Mouse (Mus musculus): ENCODE measurements around the gene Mief2.

Gene Mief2

DNA sequence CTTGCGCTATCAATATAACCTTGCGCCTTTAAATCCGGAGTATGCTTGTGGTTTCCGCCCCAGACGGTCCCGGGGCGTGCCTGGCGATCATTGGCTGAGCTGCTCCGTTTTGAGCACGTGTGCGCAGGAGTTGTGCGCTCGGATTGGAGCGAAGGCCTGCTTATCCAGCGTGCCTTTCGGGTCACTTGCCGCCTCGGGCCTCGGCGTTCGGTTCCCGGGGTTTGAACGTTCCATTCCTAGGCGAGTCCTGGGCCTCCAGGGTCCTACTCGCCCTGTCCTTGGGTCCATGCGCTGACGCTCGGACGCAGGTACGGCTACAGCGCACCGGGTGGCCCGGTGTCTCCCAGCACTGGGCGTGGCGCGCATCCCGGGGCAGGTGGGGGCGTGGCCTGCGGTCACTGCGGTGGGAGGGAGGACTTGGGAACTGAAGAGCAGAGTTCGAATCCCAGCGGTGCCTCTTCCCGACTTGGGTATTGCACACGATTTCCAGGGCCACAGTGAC, at the start of gene Mief2:
TSS of gene Mief2 (plus strand) at position 139 of the 502 bp plus-strand sequence.
- peak; percentile 96 to 97 for DNase-seq

DNA sequence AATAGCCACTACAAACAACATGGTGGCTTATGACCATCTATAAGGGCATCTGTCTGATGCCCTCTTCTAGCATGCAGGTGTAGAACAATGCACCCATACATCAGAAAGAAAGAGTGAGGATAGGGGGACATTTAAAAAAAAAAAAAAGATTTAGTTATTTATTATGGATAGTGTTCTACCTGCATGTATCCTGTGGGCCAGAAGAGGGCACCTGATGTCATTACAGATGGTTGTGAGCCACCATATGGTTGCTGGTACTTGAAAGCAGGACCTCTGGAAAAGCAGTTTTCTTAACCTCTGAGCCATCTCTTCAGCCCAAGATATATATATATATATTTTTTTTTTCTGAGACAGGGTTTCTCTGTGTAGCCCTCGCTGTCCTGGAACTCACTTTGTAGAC, 32.0 kb upstream of the Mief2 start:
- DNase-seq, result peak; percentile 5 to 7

DNA sequence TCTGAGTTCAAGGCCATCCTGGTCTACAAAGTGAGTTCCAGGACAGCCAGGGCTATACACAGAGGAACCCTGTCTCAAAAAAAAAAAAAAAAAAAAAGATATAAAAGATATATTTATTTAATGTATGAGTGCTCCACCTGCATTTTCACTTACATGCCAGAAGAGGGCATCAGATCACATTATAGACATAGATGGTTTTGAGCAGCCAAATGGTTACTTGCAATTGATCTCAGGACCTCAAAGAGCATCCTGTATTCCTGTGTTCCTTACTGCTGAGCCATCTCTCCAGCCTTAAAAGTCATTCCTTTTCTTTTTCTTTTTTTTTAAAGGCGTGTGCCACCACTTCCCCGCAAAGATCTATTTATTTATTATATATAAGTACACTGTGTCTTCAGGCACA, 30.6 kb upstream of the Mief2 start:
- DNase-seq, result peak; percentile 4 to 35

DNA sequence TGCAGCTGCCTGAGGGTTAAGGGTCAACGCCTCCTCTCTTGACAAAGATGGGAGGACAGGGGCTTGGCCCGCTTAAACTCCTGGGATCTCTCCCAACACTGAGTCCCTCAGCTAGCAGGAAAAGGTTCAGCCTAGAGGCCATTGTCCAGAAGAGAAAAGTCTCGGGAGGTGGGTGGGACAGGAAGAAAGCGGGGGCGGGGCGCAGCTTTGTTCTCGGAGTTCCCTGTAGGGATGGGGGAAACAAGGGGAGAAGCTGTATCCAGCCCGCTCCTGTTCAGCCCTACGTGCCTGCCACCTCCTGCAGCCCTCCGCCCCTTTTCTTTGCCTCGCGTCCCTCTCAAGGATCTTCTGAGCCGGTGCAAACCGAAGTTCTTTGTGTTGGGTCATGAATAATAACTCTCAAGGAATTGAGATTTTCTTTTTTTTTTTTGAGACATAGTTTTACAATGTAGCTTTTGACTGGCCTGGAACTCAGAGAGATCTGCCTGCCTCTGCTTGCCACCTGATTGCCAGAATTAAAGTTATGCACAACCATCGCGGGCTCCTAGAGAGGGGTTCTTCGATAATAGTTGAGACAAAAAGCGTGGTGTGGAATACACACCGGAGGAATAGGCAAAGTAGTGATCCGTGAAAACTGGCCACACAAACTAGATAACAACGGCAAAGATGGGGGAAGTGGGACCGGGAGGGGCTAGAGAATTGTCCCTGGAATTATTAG, 29.2 kb upstream of the Mief2 start:
- peak; percentile 59 to 69 for DNase-seq

DNA sequence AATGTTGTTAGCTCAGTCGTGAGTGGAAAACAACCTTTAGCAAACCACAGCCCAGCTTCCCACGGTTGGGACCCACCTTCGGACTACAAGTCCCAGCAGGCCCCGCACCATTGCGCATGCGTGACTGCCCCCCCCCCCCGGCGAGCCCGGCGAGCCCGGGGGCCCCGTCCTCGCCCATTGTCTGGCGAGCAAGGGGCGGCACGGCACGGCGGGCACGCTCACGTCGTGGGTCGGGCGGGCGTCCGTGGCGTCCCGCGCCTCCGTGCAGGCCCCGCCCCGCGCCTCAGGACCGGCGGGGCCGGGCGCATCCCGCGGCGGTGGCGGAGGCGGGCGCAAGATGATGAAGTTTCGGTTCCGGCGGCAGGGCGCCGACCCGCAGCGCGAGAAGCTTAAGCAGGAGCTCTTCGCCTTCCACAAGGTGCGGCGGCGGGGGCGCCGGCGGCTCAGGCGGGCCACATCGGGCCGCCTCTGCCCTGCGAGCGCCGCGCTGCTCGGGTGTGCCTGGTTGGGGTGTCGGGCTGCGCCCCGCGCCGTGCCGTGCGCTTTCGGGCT, 28.6 kb upstream of the Mief2 start, which contains the start of gene Llgl1:
TSS of gene Llgl1 (plus strand) at position 200 of the 552 bp plus-strand sequence.
- DNase-seq, result peak; percentile 94 to 96

DNA sequence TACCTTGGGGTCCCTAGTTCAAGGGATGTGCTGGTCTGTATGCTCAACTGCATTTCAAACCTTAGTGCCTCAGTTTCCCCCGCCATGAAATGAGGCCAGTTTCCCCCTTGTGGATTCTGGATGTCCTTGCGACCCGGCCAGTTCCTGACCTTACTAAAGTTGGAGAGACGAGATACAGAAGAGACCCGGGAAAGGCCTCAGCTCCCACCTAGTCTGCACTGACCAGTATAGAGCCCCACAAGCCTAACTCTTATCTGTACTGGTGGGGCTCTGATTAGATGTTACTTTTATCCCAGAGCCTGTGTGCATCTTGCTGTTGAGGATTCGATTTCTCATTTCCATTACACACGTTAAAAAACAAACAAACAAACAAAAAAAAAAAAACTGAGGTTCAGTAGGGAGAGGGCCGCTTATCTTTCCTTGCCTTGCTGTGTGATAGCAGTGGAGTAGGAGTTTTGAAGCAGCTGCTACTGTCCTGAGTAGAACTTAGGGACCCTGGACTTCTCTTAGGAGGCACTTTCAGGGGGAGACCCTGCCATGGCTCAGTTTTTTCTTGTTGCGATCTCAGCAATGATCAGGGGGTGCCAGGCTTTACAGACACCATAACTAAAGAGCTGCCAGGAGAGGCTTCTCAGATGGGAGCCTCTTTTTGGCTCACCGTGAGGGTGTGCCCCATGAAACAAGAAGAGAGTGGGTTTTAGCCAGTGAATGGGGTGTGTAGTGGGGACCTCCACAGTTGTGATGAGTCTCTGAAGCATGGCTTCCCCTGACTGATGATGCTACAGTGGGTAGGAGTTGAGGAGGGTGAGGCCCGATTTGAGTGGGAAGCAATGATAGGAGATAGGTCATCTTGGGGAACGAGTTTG, 27.6 kb upstream of the Mief2 start:
- DNase-seq, result peak; percentile 13 to 27

DNA sequence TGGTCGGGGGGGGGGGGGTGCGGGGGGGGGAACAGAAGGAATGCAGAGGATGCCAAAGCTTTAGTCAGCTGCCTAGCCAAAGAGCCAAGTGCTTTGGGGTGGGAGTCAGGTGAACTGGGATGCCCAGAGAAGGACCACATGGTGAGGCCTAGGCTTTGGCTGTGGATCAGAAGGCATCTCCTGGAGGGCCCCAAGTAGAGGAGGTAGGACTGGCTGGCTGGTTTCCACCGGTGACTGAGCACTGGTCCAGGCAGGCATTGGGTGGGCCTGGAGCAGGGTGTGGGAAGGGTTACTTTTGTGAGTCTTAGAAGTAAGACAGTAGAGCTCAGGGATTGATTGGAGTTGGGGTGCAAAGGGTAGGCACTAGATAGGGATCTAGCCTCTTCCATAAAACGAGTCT, 26.6 kb upstream of the Mief2 start:
- peak; percentile 48 to 49 for DNase-seq

DNA sequence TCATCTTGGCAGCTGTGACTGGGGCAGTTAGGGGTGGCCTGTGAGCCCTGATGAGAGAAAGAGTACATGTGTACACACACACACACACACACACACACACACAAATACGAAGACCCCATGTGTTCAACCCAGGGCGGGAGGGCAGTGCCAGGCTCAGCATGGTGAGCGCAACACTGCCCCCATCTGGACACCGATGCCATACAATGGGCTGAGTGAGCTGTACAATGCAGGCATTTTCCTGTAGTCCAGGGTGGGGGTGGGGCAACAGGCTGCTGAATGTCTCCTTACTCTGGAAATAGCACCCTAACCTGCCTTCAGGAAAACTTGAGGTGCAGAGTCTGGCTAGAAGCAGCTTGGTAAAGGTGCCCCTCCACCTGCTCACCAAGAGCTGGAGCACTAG, 25.1 kb upstream of the Mief2 start:
- peak; percentile 88 to 90 for DNase-seq

DNA sequence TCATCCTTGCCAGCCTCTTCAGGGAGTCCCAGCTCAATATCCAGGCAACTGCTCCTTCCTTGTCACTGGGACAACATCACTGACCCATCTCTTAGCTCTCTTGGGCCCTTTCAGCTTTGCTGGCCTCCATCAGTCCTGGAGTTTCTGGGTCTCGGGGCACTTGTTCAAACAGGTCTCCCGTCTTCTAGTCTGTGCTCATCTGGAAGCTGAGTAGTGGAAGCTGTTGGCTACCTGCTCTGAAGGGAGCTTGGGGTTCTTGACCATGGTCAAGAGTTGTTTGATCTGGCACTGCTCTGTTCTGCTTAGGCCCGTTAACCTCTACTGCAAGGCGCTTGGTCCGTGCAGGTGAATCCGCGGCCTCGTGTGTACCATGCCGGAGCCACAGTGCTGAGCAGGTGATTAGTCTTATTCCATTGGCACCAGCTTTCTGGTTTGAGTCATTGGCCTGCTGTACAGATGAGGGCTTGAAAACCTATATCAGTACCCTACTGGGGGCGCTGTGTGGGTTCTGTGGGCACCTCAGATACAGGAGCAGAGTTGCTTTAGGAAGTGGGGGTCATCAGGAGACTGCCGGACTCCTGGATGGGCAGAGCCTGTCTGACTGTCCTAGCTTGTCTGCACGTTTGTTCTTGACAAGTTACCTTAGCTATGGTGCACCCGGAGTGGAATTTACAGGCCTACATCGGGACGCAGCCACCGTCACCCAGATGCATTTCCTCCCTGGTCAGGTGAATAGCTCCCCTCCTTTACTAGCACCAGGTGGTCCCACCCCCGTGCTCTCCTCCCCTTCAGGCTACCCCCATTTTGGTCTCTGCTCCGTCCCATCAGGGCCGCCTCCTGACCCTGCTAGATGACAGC, 23.9 kb upstream of the Mief2 start:
- DNase-seq, result peak; percentile 8 to 46

DNA sequence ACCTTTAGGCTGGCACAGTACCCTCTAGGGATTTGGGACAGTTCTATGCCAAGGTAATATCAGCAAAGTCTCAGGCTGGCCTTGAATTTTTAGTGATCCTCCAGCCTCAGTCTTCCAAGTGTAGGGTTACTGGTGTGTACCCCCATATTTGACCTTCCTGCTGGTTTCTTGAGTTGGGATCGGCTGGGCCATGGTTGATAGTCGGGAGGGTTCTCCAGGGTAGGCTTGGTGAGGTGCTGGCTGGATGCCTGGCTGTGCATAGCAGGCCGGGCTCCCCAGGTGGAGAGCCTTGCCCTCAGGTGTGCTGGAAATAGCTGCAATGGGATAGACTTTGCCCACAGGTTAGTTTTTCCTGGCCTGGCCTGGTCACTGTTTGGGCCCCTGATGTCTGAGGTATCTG, 22.9 kb upstream of the Mief2 start:
- DNase-seq, result peak in 1 of 2 experiments; percentile 5

DNA sequence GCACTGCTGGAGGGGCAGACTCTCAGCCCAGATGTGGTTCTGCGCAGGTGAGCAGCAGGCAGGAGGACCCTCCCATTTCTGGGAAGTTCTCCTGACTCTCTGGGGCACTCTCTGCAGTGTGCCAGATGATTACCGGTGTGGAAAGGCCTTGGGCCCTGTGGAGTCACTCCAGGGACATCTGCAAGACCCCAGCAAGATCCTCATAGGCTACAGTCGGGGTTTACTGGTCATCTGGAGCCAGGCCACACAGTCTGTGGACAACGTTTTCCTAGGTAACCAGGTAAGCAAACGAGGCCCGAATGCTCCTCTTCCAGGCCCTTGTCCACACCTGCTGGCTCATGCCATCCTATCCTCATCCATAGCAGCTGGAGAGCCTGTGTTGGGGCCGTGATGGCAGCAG, 22.1 kb upstream of the Mief2 start:
- no peak for DNase-seq

DNA sequence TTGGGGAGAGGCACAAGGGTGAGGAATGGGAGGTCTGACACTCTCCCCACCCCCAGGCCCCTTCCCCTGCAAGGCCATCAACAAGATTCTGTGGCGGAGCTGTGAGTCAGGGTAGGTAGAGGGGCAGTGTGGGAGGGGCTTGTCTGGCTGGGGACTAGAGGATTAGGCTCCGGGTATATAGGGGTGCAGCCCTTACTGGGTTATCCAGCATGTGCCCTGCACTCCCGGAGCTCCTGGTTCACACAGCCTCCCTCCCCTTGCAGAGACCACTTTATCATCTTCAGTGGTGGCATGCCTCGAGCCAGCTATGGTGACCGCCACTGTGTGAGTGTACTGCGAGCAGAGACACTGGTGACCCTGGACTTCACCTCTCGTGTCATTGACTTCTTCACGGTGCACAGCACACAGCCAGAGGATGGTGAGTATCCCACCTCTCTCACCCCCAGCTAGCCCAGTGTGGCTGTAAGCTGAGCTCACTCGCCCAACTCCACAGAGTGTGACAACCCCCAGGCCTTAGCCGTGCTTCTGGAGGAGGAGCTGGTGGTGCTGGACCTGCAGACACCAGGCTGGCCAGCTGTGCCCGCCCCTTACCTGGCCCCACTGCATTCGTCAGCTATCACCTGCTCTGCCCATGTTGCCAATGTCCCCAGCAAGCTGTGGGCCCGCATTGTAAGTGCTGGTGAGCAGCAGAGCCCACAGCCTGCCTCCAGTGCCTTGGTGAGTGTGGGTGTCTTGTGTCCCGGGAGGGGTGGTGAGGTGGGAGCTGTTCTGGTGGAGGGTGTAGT, 21.3 kb upstream of the Mief2 start:
- no peak for DNase-seq

DNA sequence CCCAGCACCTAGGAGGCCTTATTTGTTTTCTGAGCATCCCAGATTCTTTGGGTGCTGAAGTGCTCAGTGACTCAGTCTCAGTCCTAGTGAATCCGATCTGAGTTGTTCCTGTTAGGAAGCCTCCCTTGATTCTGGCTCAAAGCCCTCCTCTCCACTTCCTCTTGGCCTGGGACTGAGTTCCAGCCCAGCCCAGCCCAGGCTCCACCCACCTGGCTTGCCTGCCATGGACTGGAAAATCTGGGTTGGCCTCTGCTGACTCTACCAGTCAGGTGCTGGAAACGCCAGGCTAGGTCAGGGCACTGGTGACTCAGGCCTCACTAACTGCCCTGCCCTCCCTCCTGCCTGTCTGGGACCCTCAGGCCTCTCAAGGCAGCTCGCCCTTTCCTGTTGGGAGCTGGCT, 20.5 kb upstream of the Mief2 start:
- peak in 1 of 2 experiments; percentile 51 for DNase-seq

DNA sequence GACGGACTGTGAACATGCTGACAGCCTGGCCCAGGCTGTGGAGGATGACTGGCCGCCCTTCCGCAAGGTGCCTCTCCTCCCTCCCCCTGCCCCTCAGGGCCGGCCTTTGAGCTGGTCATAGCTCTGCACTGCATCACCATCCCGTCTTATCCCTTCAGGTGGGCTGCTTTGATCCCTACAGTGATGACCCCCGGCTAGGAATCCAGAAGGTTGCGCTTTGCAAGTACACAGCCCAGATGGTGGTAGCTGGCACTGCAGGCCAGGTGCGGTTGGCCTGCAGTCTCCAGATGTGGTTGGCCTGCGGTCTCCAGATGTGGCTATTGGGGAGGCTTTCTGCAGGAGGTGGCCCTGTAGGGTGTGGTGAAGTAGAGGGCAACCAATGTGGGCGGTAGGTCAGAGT, 19.6 kb upstream of the Mief2 start:
- no peak for DNase-seq

DNA sequence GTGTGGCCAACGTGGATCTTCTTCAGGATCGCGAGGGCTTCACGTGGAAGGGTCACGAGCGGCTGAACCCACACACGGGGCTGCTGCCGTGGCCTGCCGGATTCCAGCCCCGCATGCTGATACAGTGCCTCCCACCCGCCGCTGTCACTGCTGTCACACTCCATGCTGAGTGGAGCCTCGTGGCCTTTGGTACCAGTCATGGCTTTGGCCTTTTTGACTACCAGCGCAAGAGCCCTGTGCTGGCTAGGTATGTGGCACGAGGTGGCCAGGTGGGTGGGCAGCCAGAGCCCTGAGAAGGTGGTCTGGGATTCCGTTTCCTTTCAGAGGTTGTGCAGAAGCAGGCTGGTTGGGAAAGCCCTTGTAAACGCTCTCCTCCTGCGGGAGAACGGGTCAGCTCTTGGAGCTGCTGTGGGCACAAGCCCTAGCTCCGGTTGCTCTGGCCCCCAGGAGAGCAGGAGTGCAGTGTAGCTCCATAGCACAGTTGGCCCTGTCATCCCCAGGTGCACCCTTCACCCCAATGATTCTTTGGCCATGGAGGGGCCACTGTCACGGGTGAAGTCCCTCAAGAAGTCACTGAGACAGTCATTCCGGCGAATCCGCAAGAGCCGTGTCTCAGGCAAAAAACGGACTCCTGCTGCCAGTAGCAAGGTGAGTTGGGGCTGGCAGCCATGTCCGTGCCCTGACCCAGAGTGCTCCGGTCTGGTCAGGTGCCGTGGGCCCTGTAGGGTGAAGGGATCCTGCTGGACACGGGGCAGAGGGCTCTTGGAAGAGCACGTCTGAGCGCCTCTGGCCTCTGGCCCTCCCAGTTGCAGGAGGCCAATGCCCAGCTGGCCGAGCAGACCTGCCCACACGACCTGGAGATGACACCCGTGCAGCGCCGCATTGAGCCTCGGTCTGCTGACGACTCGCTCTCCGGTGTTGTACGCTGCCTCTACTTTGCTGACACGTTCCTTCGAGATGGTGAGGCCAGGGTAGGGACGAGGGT, 18.4 kb upstream of the Mief2 start:
- no peak for DNase-seq

DNA sequence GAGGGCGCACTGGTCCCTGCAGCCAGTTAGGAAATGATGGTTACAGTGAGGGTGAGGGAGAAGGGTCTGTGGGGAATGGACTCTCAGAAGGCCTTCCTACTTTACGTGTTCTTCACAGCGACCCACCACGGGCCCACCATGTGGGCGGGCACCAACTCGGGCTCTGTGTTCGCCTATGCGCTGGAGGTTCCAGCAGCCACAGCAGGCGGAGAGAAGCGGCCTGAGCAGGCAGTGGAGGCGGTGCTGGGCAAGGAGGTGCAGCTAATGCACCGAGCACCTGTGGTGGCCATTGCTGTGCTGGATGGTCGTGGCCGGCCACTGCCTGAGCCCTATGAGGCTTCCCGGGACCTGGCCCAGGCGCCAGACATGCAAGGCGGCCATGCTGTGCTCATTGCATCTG, 17.0 kb upstream of the Mief2 start:
- peak in 1 of 2 experiments; percentile 5 for DNase-seq

DNA sequence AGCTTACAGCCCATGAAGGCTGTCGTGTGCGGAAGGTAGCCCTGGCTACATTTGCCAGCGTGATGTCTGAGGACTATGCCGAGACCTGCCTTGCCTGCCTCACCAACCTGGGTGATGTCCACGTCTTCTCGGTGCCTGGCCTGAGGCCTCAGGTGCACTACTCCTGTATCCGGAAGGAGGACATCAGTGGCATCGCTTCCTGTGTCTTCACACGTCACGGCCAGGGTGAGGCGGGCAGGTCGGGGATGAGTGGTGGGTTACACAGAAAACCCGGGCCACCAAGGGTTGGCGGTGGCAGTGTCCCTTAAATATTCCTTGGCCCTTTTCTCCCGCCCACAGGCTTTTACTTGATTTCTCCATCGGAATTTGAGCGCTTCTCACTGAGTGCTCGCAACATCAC, 16.2 kb upstream of the Mief2 start:
- DNase-seq, result peak in 1 of 2 experiments; percentile 4

DNA sequence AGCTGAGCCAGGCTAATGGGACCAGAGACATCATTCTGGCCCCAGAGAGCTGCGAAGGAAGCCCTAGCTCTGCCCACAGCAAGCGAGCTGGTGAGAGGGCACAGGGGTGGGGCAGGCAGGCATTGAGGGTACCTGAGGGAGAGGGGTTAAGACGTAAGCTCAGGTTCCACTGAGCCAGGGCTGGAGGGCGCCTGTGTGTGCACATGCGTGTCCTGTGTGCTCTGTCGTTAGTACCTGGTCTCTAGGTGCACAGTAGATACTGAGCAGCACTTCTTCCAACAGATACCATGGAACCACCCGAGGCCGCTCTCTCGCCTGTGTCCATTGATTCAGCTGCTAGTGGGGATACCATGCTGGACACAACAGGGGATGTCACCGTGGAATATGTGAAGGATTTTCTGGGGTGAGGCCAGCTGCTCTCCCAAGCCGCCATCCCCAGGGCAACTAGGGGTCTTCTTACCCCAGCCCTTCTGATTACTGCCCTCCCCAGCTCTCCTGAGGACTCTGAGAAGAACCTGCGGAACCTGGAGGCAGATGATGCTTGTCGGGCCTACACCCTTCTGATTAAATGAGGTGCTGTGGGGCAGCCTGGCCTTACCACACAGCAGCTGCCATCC, 15.5 kb upstream of the Mief2 start:
- peak in 1 of 2 experiments; percentile 3 for DNase-seq

DNA sequence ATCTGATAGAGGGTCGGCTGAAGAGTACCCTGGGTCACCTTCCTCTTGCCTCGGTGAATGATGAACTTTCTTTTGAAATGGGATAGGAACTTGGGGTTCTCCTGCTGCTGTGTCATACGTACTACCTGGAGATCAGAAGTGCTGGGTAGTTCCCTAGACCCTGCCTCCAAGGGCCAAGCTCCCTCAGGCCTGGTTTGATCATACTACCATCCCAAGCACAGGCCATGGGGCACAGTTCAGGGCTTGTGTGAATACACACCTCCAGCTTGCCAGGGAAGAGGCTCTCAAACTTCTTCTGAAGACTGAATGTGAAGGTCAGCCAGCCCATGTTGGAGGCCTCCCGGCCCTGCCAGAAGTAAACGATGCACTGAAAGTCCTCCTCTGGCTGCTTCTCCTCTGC, 12.4 kb upstream of the Mief2 start:
- no peak for DNase-seq

DNA sequence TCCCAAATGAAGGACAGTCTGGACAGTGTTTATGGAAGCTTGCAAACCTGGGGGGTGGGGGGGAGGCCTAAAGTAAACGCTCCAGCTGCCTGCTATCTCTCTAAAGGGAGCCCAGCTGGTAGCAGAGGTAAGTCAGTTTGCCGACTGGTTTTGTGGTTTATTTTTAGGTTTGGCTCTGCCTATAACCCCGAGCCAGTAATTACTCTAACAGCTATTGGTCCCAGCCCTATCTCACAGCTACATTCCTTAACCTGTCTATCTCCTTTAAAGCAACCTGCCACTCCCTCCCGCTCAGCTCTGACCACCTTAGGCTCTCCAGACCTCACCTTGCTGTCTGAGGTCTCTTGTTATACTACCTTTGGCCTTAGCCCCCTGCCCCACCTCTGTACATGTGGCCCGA, 8.9 kb upstream of the Mief2 start:
- DNase-seq, result no peak
